Mouse (Mus musculus) stomach, postnatal 0 days (tissue): ENCODE data around the gene Dis3l2. TPM values are rescaled to one million over a fixed set of nuclear protein-coding genes. Genes with fewer than 3 reads are reported as not detected.

Experiments used
- ATAC-seq: fragments of 200-750 bp; cut with Nextera tagmentation; 2 replicates; pipeline ENCODE4 v1.8.0; 2017; ENCODE audit not compliant: low FRiP score, low TSS enrichment
- DNase-seq: peaks from one replicate; pipeline ENCODE4 v3.0.0-alpha.2; 2016; ENCODE audit warnings: low spot score
- H3K27ac ChIP-seq: fragments of 300-500 bp; sonication (generic); replicated peaks from 2 replicates; pipeline ENCODE4 v1.5.1; 2014; ENCODE audit warnings: mild to moderate bottlenecking, control low read depth
- H3K27me3 ChIP-seq: fragments of 300-500 bp; sonication (generic); 2 replicates; pipeline ENCODE4 v1.6.1; 2014; ENCODE audit warnings: low read length; ENCODE audit not compliant: control insufficient read depth, insufficient read depth
- H3K36me3 ChIP-seq: fragments of 300-500 bp; sonication (generic); 2 replicates; pipeline ENCODE4 v1.6.1; 2014; ENCODE audit warnings: low read length, mixed read lengths; ENCODE audit not compliant: control insufficient read depth, insufficient read depth
- H3K4me1 ChIP-seq: fragments of 300-500 bp; sonication (generic); replicated peaks from 2 replicates; pipeline ENCODE4 v1.6.1; 2014; ENCODE audit warnings: antibody characterized with exemption; ENCODE audit not compliant: control insufficient read depth, insufficient read depth
- H3K4me2 ChIP-seq: fragments of 300-500 bp; sonication (generic); replicated peaks from 2 replicates; pipeline ENCODE4 v1.6.1; 2014; ENCODE audit warnings: low read depth, mild to moderate bottlenecking, control low read depth, moderate library complexity
- H3K4me3 ChIP-seq: fragments of 300-500 bp; sonication (generic); 2 replicates; pipeline ENCODE4 v1.5.1; 2014; ENCODE audit warnings: low read depth, low read length, control low read depth
- H3K9ac ChIP-seq: fragments of 300-500 bp; sonication (generic); 2 replicates; pipeline ENCODE4 v1.6.1; 2014; ENCODE audit warnings: mild to moderate bottlenecking, low read length, control low read depth, mixed read lengths
- H3K9me3 ChIP-seq: fragments of 300-500 bp; sonication (generic); 2 replicates; pipeline ENCODE4 v1.6.1; 2016; ENCODE audit warnings: low read length; ENCODE audit not compliant: control insufficient read depth
- CTCF ChIP-seq: IDR thresholded peaks from 2 replicates; pipeline ENCODE4 v1.5.1; 2016; ENCODE audit warnings: antibody characterized with exemption, low read depth, mild to moderate bottlenecking, moderate library complexity
- EP300 ChIP-seq: optimal IDR thresholded peaks from 2 replicates; pipeline ENCODE3; 2016; ENCODE audit warnings: antibody characterized with exemption
- WGBS: fragments of 180-500 bp; shearing (Covaris S2); extraction: QIAGEN DNeasy Blood & Tissue Kit; methylation state at CpG from one replicate; pipeline ENCODE4 v1.1.7; 2014; 5-methylcytosine and 5-hydroxymethylcytosine counted together
- polyA plus RNA-seq: library from polyadenylated mRNA; unstranded; fragments of >200 nt; fragmentation: Nextera tagmentation; extraction: Ambion mirVana; gene quantifications from 2 replicates; pipeline ENCODE4 v1.2.1, GENCODE M21; 2015

Gene Dis3l2
- polyA plus RNA-seq, 1 experiment from 2014 or later = 12.3 TPM

- H3K27me3 ChIP-seq = no peaks in the 10 kb centered on the region
- 64% methylated on average over 3 of the region's 3 CpGs for WGBS
- DNase-seq (no peak), ATAC-seq (no peak)
- H3K4me1 ChIP-seq = no peaks in the 10 kb centered on the region
- TF ChIP-seq CTCF = no peak
- TF ChIP-seq EP300 = no peak
- H3K9me3 ChIP-seq = no peaks in the 10 kb centered on the region
- no peak overlapping the region for H3K4me2 ChIP-seq
- no peaks in the 10 kb centered on the region for H3K36me3 ChIP-seq
- no peak overlapping the region for H3K27ac ChIP-seq
- no peak overlapping the region for H3K4me3 ChIP-seq
- H3K9ac ChIP-seq = no peak overlapping the region
These were observed 318.0 kb downstream of the Dis3l2 start for GRCm38 (mm10) chr1:87021584-87021983.

GRCm38 (mm10) chr1:87023291-87024170, 319.9 kb downstream of the Dis3l2 start:
- ATAC-seq (no peak), DNase-seq (no peak)
- TF ChIP-seq EP300 (no peak), CTCF (no peak)
- Histone ChIP-seq H3K27me3 (no peaks in the 10 kb centered on the region), H3K9ac (no peak overlapping the region), H3K27ac (no peak overlapping the region), H3K4me3 (no peak overlapping the region), H3K9me3 (no peaks in the 10 kb centered on the region), H3K4me1 (no peaks in the 10 kb centered on the region), H3K36me3 (no peaks in the 10 kb centered on the region), H3K4me2 (no peak overlapping the region)
- 83% methylated on average over 6 of the region's 6 CpGs for WGBS

GRCm38 (mm10) chr1:87025021-87025420, 321.4 kb downstream of the Dis3l2 start:
- H3K4me1 ChIP-seq = no peaks in the 10 kb centered on the region
- no peak overlapping the region for H3K4me2 ChIP-seq
- no peak overlapping the region for H3K4me3 ChIP-seq
- H3K9me3 ChIP-seq = no peaks in the 10 kb centered on the region
- WGBS = 93% methylated on average over 1 of the region's 1 CpGs
- no peak overlapping the region for H3K9ac ChIP-seq
- no peaks in the 10 kb centered on the region for H3K36me3 ChIP-seq
- no peak for TF ChIP-seq EP300
- TF ChIP-seq CTCF = no peak
- DNase-seq = no peak
- H3K27ac ChIP-seq = no peak overlapping the region
- no peak for ATAC-seq
- no peaks in the 10 kb centered on the region for H3K27me3 ChIP-seq

GRCm38 (mm10) chr1:87028786-87029185, 325.2 kb downstream of the Dis3l2 start:
- Histone ChIP-seq H3K4me2 (no peak overlapping the region), H3K27ac (no peak overlapping the region), H3K27me3 (no peaks in the 10 kb centered on the region), H3K9ac (no peak overlapping the region), H3K4me1 (no peaks in the 10 kb centered on the region), H3K36me3 (no peaks in the 10 kb centered on the region), H3K9me3 (no peaks in the 10 kb centered on the region), H3K4me3 (no peak overlapping the region)
- TF ChIP-seq CTCF = no peak
- TF ChIP-seq EP300 = no peak
- no peak for DNase-seq
- 18% methylated on average over 2 of the region's 2 CpGs for WGBS
- 0 out of 2 replicates have a peak, but pooled peaks have one; percentile 38 for ATAC-seq

- DNase-seq (no peak), ATAC-seq (no peak)
- Histone ChIP-seq H3K4me1 (peaks cover 2% of the 10 kb centered on the region; the same call in 1 of the 2 replicates), H3K9me3 (no peaks in the 10 kb centered on the region), H3K27me3 (no peaks in the 10 kb centered on the region), H3K27ac (no peak overlapping the region), H3K36me3 (no peaks in the 10 kb centered on the region), H3K9ac (no peak overlapping the region), H3K4me3 (no peak overlapping the region), H3K4me2 (no peak overlapping the region)
- TF ChIP-seq EP300 = no peak
- WGBS = 54% methylated on average over 1 of the region's 1 CpGs
These were observed 327.0 kb downstream of the Dis3l2 start for GRCm38 (mm10) chr1:87030652-87031051.

GRCm38 (mm10) chr1:87032466-87032865, 328.9 kb downstream of the Dis3l2 start:
- Histone ChIP-seq H3K27me3 (no peaks in the 10 kb centered on the region), H3K36me3 (no peaks in the 10 kb centered on the region), H3K27ac (no peak overlapping the region), H3K4me3 (no peak overlapping the region), H3K4me1 (peaks cover 8% of the 10 kb centered on the region; the same call in 1 of the 2 replicates), H3K9ac (no peak overlapping the region), H3K9me3 (no peaks in the 10 kb centered on the region), H3K4me2 (no peak overlapping the region)
- WGBS = 23% methylated on average over 7 of the region's 7 CpGs
- DNase-seq (peak; percentile 36), ATAC-seq (no peak; the same call in 1 of the 2 replicates)
- TF ChIP-seq EP300 (no peak), CTCF (no peak)
